Mouse (Mus musculus): ENCODE results near the gene Klhl6. TPM values are rescaled to one million over a fixed set of nuclear protein-coding genes. Genes with fewer than 3 reads are reported as not detected.
A peak's percentile ranks its signal among the peaks of the same experiment; 100 is the strongest.

Klhl6 gene
- polyA plus RNA-seq, 1 experiment from 2014 or later: 5.7 TPM

GRCm38 (mm10) chr16:19968666-19969065, 14.2 kb downstream of the Klhl6 start:
- Histone ChIP-seq H3K36me3 (no peaks in the 10 kb centered on the region), H3K4me3 (replicated peaks) (no peak overlapping the region), H3K9me3 (peaks cover 4% of the 10 kb centered on the region; the same call in 1 of the 2 replicates), H3K4me1 (replicated peaks) (no peaks in the 10 kb centered on the region), H3K27ac (no peak overlapping the region), H3K9ac (replicated peaks) (no peak overlapping the region), H3K27me3 (no peaks in the 10 kb centered on the region), H3K4me2 (no peak overlapping the region)
- no peak for ATAC-seq (ENCODE audit: insufficient number of reproducible peaks, insufficient read depth, low FRiP score, low TSS enrichment, low read depth)
- 93% methylated on average over 4 of the region's 4 CpGs for WGBS

DNA sequence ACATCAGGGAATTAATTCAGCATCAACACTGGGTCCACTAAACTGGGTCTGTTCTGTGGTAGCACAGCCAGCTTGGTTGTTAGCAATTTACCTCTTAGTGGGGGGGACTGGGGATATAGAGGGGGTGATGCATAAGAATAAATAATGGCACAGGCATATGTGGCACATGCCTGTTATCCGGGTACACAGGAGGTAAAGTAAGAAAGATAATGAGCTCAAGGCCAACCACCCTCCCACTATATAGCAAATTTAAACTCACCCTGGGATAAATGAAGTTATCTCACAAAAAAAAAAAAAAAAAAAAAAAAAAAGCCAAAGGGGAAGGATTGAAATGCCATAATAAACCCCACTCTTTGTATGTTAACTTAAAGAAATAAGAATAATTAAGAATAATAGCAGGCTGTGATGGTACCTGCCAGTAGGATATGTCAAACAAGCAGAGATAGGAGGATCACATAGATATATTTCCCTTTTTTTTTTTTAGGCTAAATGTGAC, 14.9 kb downstream of the Klhl6 start:
- H3K4me1 ChIP-seq (replicated peaks): no peaks in the 10 kb centered on the region
- 91% methylated on average over 1 of the region's 1 CpGs for WGBS
- no peak overlapping the region for H3K4me2 ChIP-seq
- no peak overlapping the region for H3K4me3 ChIP-seq (replicated peaks)
- no peak for ATAC-seq (ENCODE audit: insufficient number of reproducible peaks, insufficient read depth, low FRiP score, low TSS enrichment, low read depth)
- H3K36me3 ChIP-seq: no peaks in the 10 kb centered on the region
- no peak overlapping the region for H3K27ac ChIP-seq
- no peaks in the 10 kb centered on the region for H3K27me3 ChIP-seq
- H3K9me3 ChIP-seq: peaks cover 4% of the 10 kb centered on the region; the same call in 1 of the 2 replicates
- no peak overlapping the region for H3K9ac ChIP-seq (replicated peaks)

DNA sequence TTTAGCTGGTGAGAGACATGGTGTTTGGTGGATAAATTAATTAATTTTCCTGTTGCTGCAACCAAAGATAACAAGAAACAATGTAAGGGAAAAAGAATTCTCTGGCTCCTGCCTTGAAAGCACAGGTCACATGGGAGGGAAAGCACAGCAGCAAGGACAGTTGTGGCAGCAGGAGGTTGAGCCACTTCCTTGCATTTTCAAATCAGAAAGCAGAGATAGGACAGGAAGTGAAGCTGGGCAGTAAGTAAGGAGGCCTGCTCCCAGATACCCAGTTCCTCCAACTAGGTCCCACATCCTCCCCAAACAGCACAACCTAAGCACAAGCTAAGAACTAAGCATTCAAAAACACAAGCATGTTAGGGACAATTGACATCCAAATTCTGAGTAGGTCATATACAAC, 15.9 kb downstream of the Klhl6 start:
- Histone ChIP-seq H3K4me1 (replicated peaks) (no peaks in the 10 kb centered on the region), H3K36me3 (no peaks in the 10 kb centered on the region), H3K4me2 (no peak overlapping the region), H3K27me3 (no peaks in the 10 kb centered on the region), H3K27ac (no peak overlapping the region), H3K9ac (replicated peaks) (no peak overlapping the region), H3K9me3 (0 out of 2 replicates have a peak, but pooled peaks cover under 1% of the 10 kb centered on the region), H3K4me3 (replicated peaks) (no peak overlapping the region)
- ATAC-seq (ENCODE audit: insufficient number of reproducible peaks, insufficient read depth, low FRiP score, low TSS enrichment, low read depth): no peak

DNA sequence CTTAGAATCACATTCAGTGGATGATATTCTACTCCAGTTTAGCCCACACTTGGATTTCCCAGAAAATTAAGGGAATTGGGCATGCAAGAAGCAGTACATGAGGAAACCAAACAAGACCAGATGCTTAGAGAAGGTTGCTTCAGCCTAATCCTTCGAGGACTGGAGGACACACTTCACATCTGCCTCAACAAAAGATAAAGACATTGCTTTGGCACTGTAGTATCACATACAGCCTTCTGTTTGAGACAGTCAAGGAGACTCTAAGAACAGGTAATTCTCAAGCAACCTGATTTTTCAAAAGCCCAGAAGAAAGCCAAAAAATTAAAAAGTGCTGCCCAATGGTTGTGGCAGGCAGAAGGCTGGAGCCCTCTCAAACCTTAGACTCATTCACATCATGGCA, 16.4 kb downstream of the Klhl6 start:
- Histone ChIP-seq H3K36me3 (no peaks in the 10 kb centered on the region), H3K4me1 (replicated peaks) (no peaks in the 10 kb centered on the region), H3K9ac (replicated peaks) (no peak overlapping the region), H3K4me2 (no peak overlapping the region), H3K27ac (no peak overlapping the region), H3K27me3 (no peaks in the 10 kb centered on the region), H3K4me3 (replicated peaks) (no peak overlapping the region), H3K9me3 (no peaks in the 10 kb centered on the region)
- no peak for ATAC-seq (ENCODE audit: insufficient number of reproducible peaks, insufficient read depth, low FRiP score, low TSS enrichment, low read depth)
- WGBS: 74% methylated on average over 1 of the region's 1 CpGs

GRCm38 (mm10) chr16:19962951-19963350, 19.9 kb downstream of the Klhl6 start:
- Histone ChIP-seq H3K9ac (replicated peaks) (no peak overlapping the region), H3K4me2 (no peak overlapping the region), H3K36me3 (no peaks in the 10 kb centered on the region), H3K27me3 (no peaks in the 10 kb centered on the region), H3K27ac (no peak overlapping the region), H3K4me3 (replicated peaks) (no peak overlapping the region), H3K9me3 (no peaks in the 10 kb centered on the region), H3K4me1 (replicated peaks) (no peaks in the 10 kb centered on the region)
- no peak for ATAC-seq (ENCODE audit: insufficient number of reproducible peaks, insufficient read depth, low FRiP score, low TSS enrichment, low read depth)
- WGBS: 87% methylated on average over 3 of the region's 3 CpGs

DNA sequence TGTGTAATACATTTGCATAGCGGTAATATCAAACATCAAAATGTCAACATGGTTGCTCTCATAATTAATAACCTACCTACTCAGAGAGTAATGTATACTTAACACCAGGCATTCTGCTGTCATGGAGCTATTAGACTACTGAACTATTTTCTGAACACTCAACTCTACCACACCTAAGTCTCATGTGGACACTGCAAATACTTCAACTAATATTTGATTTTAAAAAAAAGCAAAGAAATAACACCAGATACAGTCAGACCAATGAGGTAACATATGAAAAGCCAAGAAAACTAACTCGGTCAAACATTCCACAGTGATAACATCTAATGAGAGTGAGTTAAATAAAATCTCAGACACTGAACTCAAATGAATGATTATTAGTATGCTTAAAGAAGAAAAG, 21.8 kb downstream of the Klhl6 start:
- ATAC-seq (ENCODE audit: insufficient number of reproducible peaks, insufficient read depth, low FRiP score, low TSS enrichment, low read depth): no peak
- 92% methylated on average over 2 of the region's 2 CpGs for WGBS

DNA sequence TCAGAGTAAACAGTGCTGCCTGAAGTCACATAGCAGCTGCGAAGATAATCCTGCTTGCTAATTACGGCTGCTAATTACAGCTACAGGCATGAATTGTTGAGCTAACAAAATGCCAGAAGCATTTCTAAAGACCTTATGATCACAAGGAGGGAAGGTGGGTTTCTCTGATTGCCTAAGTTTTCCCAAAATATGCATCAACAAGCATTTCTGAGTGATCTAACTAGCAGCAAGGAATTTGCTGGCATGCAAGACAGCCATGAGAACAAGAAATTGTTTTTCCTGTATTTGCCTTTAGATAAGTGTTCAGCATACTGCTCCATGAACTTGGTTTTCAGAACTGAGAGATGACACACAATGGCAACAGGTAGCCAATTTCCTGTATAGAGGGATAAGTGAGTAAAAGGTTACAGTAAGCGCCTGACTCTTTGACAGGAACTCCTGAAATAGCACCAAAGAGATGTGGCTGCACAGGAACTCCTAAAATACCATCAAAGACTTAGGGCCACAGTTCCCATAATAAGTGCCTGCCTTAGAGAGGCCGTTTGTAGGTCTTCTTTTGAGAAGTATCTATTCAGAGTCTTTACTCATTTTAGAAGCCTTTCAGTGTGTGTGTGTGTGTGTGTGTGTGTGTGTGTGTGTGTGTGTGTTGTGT, 22.3 kb downstream of the Klhl6 start:
- no peaks in the 10 kb centered on the region for H3K4me1 ChIP-seq (replicated peaks)
- ATAC-seq (ENCODE audit: insufficient number of reproducible peaks, insufficient read depth, low FRiP score, low TSS enrichment, low read depth): no peak
- WGBS: 69% methylated on average over 4 of the region's 4 CpGs

More for the DNA sequence above, 21.8 kb downstream of the Klhl6 start:
- no peak overlapping the region for H3K9ac ChIP-seq (replicated peaks)
- H3K27ac ChIP-seq: no peak overlapping the region
- no peak overlapping the region for H3K4me3 ChIP-seq (replicated peaks)
- H3K27me3 ChIP-seq: no peaks in the 10 kb centered on the region
- no peaks in the 10 kb centered on the region for H3K4me1 ChIP-seq (replicated peaks)
- H3K36me3 ChIP-seq: no peaks in the 10 kb centered on the region
- H3K9me3 ChIP-seq: no peaks in the 10 kb centered on the region
- no peak overlapping the region for H3K4me2 ChIP-seq

GRCm38 (mm10) chr16:19957051-19957450, 25.8 kb downstream of the Klhl6 start:
- ATAC-seq (ENCODE audit: insufficient number of reproducible peaks, insufficient read depth, low FRiP score, low TSS enrichment, low read depth): no peak
- Histone ChIP-seq H3K36me3 (no peaks in the 10 kb centered on the region), H3K9me3 (no peaks in the 10 kb centered on the region), H3K4me2 (no peak overlapping the region), H3K27me3 (no peaks in the 10 kb centered on the region), H3K27ac (no peak overlapping the region), H3K9ac (replicated peaks) (no peak overlapping the region), H3K4me3 (replicated peaks) (no peak overlapping the region), H3K4me1 (replicated peaks) (no peaks in the 10 kb centered on the region)
- 89% methylated on average over 5 of the region's 5 CpGs for WGBS

More for the DNA sequence above, 22.3 kb downstream of the Klhl6 start:
- Histone ChIP-seq H3K9ac (replicated peaks) (no peak overlapping the region), H3K4me3 (replicated peaks) (no peak overlapping the region), H3K27ac (no peak overlapping the region), H3K4me2 (no peak overlapping the region), H3K27me3 (no peaks in the 10 kb centered on the region), H3K9me3 (no peaks in the 10 kb centered on the region), H3K36me3 (no peaks in the 10 kb centered on the region)

GRCm38 (mm10) chr16:19947336-19947735, 35.5 kb downstream of the Klhl6 start:
- Histone ChIP-seq H3K9me3 (no peaks in the 10 kb centered on the region), H3K4me1 (replicated peaks) (no peaks in the 10 kb centered on the region), H3K4me2 (no peak overlapping the region), H3K27me3 (no peaks in the 10 kb centered on the region), H3K36me3 (no peaks in the 10 kb centered on the region), H3K27ac (no peak overlapping the region), H3K9ac (replicated peaks) (no peak overlapping the region), H3K4me3 (replicated peaks) (no peak overlapping the region)
- WGBS: 85% methylated on average over 3 of the region's 3 CpGs
- no peak for ATAC-seq (ENCODE audit: insufficient number of reproducible peaks, insufficient read depth, low FRiP score, low TSS enrichment, low read depth)

DNA sequence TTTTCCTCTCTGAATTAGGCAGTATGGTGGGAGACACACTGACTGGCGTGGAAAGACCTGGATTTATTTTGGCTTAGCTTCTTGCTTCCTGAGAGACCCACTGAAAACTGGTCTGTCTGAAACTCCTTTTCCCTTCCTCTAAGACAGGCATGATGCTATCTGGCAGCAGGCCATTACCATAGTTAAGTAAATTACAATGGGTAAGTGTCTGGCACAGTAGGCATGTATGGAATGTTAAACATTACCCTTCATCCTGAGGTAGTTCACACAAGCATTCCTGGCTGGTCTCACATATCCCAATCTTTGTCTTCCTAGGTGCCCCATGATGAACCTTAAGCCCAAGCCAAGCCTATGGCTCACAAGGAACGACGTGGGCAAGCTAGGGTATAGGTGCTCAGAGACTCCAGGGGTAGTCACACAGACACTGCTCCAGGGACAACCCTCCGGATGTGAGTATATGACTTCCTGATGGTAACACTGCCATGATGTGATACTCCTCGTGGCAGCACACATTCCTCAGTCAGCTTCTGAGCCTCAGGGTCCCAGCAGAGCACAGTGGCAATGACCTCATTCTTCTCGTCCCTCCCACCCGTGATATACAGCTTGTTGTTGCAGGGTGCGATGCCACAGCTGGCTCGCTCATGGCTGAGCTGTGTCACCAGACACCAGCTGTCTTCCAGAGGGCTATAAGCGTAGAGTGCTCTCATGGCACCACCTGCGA, 36.1 kb downstream of the Klhl6 start:
- peak; percentile 76; the same call in 1 of the 2 replicates for ATAC-seq (ENCODE audit: insufficient number of reproducible peaks, insufficient read depth, low FRiP score, low TSS enrichment, low read depth)

GRCm38 (mm10) chr16:19920823-19921222, 62.0 kb downstream of the Klhl6 start:
- H3K9me3 ChIP-seq: no peaks in the 10 kb centered on the region
- ATAC-seq (ENCODE audit: insufficient number of reproducible peaks, insufficient read depth, low FRiP score, low TSS enrichment, low read depth): no peak
- H3K27ac ChIP-seq: no peak overlapping the region
- no peak overlapping the region for H3K4me2 ChIP-seq
- H3K4me1 ChIP-seq (replicated peaks): no peaks in the 10 kb centered on the region
- no peaks in the 10 kb centered on the region for H3K27me3 ChIP-seq
- no peak overlapping the region for H3K4me3 ChIP-seq (replicated peaks)
- H3K9ac ChIP-seq (replicated peaks): no peak overlapping the region
- no peaks in the 10 kb centered on the region for H3K36me3 ChIP-seq

More for the DNA sequence above, 36.1 kb downstream of the Klhl6 start:
- Histone ChIP-seq H3K4me3 (replicated peaks) (no peak overlapping the region), H3K4me1 (replicated peaks) (no peaks in the 10 kb centered on the region), H3K27me3 (no peaks in the 10 kb centered on the region), H3K9ac (replicated peaks) (no peak overlapping the region), H3K27ac (no peak overlapping the region), H3K9me3 (no peaks in the 10 kb centered on the region), H3K4me2 (no peak overlapping the region), H3K36me3 (no peaks in the 10 kb centered on the region)
- WGBS: 66% methylated on average over 11 of the region's 11 CpGs
